Mouse (Mus musculus): ENCODE data around the gene Fkbp6.

- TF ChIP-seq POLR2A (IDR thresholded peaks at IDR 0.05; ENCODE audit: low read depth, low read length) (no peak), CTCF (IDR thresholded peaks at IDR 0.05; ENCODE audit: borderline replicate concordance, insufficient read depth, low read length) (no peak)
These were observed 23.8 kb upstream of the Fkbp6 start for GRCm38 (mm10) chr5:135373601-135374000.
